Mouse (Mus musculus) 416B (cell line): ENCODE measurements around the gene Kcnj3.

Source experiments
- DNase-seq: peaks from one replicate; pipeline ENCODE4 v3.0.0; 2011; ENCODE audit warnings: low read depth

Kcnj3 gene

DNA sequence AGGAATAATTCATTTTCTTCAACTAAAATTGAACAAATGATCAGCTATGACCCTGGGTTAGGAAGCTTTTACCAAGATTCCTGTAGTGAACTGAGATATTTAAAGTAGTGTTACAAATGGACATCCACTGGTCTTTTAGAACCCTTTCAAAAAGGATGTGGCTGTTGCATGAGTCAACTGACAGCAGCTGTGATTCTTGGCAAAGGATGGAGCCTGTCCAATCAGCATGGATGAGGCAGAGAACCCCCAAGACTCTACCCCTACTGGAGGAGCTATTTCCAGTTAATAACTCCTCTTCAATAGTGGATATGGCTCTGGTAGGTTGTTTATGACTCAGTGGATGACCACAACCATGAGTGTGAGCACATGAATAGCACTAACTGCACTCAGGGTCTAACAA, 81.5 kb downstream of the Kcnj3 start:
- no peak for DNase-seq

DNA sequence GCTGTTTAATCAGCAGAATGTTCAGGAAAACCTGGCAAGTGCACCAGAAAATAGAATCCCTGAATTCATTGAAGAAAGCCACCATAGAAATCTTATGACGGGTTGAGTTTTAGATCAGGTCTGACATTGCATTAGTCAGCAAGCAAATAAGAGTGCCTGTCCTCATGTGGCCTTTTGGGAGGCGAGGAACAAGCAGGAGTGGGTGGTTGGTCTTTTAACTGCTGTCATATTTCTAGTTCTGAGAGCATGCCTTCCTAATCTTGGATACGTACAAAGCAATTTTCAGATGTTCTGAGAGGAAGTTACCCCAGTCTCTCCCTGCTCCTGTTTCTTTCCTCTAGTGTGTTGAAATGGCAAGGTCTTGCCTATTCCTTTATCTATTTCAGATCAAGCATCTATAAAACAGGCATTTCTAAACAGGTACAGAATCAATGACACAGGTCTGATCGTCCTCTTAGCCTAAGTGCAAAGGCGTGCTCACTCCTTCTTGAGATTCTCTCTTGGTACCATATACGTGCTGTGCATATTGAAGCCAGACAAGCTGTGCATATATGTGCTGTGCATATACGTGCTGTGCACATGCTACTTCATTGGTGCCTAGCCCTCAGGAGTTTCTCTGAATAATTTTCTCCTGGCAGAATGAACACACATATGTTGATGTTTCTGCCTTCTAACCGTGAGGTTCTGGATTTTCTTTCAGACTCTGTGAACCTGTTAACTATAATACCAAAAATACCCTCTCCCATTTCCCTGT, 97.1 kb downstream of the Kcnj3 start:
- no peak for DNase-seq

DNA sequence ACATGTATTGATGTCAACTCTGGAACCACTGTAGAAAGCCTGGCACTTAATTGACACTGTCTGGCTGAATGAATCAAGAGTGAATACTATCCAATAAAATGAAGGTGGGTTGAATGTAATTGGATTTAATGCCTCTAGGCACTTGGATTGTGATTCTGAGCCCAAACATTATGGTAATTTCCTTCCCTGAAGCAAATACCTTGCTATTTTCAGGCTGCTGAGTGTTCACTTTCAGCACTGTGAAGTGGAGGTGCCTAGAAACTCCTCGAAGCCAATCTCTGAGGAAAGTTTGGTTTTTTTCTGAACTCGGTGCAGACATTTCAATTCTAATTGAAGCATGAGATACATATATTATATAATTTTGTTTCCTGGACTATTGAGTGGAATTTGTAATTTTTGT, 99.2 kb downstream of the Kcnj3 start:
- no peak for DNase-seq

DNA sequence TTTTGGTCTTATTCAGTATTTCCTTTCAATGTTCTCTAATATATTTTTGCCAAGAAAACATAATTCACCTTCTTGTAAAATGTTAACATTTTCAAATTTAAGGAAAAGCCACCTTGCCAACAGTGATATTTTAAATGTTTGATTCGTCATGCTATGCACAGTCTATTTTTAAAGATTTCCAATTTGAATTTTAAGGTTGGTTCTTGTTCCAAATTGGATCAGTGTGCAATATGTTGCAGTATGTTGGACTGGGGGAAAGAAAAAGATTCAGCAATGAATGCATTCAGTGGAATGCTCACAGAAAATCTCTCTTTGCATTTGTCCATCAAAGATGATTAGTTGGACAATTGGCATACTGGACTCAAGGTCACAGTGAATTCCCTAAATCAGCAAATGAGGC, 99.7 kb downstream of the Kcnj3 start:
- DNase-seq: no peak

DNA sequence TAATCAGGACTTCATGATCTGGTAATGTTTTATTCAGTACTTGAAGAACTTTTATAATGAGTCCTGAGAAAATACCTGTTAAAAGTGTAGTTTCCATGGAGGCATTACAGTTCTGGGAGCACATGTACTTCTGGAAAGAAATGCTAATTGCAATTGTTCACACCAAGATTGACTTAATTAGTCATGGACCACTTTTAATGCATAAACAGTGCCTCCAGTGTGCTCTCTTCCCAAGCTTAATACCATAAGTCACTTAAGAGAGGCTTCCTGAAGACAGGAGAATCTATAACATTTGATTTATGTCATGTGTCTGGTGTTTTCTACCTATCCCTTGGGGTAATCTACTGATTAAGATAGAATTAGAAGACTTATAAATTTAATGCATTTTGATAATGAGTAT, 111.8 kb downstream of the Kcnj3 start:
- DNase-seq: no peak

DNA sequence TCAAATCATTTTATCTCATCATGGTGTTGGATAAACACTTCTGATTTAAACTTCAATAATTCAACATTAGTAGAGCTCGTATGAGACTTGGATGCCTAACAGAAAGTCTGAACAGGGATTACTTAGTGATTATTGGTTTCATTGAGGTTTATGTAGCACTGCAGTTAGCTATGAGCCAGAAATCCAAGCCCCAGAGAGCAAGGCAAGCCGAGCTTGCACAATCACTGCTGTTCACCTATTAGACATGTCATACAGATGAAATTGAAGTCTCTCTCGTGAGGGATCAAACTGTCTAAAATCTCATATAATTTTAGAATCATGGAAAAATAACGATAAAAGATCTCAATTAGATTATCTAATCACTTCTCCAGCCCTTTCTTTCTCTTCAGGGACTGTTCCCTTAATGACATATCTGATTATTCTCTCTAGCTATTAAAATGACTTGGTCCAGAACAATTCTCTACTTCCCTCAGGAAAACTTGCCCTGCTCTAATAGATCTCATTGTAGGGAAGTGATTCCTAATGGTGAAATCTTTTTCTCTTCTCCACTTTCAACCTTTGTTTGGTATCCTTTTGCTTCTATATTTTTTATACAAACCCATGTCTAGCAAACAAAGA, 122.7 kb downstream of the Kcnj3 start:
- no peak for DNase-seq

DNA sequence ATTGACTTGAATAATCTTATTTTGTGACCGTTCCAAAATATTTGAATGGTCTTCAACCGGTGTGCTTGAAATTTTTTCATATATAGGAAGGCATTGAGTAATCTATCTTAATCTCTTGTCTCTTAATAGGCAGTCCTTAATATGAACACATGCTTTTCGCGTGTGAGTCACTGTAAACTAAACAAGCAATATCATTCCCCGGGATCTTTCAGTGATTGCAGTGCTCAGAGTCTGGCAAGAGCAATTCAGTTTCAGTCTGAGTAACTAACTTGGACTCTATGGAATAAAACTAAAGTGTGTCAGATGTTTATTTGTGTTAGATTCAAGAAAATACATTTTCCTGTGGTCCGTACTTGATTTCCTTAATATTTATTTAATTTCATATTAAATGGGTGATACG, 133.5 kb downstream of the Kcnj3 start:
- no peak for DNase-seq

DNA sequence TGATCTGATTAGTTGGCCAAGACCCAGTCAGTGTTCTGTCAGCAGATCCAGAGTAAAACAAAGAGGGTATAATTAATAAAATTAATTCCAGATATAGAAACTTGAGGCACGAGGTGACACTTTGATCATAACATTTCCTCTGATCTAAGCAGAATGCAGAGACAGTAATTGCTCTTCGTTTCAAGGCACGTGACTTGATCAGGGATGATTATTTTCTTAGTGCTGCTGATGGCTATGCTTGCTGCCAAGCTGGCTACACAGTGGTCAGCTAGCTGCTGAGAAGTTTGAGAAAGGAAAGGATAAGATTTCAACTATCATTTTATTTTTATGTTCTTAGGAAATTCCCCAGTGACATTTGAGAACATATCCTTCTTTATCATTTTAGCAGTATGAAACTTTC, 135.7 kb downstream of the Kcnj3 start:
- no peak for DNase-seq

DNA sequence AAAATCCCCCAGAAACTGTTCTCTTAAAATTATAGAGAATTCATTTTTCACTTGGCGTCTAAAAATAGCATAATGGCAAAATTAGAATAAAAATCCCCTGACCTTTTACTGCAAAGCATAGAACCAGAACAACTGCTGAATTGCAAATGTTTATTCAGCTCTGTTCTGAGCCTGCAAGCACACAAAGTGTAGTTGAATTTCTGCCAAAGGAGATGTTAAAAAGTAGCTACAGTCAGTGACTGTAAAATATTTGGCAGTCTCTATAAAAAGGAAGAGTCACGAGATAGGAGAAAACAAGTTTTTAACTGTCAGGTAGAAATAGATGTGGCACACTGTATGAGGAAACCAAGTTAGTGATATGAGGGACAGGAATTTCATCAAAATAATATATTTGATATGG, 144.5 kb downstream of the Kcnj3 start:
- no peak for DNase-seq

DNA sequence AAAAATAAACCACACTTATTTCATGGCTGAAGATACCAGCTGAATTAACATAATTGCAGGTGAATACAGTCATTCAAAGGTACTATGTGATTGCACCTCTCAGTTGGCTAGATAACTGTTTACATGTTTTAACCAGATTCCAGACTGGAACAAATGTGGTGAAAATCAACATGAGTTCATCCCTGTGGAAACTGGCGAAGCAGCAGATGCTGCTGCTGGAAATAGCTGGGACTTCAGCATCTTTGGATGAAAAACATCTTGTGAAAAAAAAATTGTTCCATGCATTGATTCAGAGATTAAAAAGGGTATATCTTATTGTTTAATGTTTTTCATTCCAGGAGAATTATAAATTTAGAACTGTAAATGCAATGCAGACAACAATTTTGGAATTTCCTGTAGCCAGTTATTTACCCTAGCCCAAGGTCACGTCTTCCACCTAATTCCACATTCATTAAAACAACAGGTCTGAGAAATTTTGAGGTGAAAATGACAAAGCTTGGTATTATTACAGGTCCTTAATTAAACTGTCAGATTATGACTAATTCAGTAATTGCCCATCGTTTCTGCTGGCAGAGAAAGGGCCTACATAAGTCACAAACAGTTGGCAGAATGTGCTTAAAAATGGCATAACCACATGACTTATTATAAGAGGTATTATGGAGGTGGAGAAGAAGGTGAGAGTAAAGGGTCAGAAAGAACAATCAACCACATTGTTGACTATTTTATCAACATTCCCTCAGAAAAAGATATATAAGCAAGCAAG, 155.6 kb downstream of the Kcnj3 start:
- DNase-seq: no peak
